Mouse (Mus musculus): ENCODE results near the gene Prune1. TPM values are rescaled to one million over a fixed set of nuclear protein-coding genes. Genes with fewer than 3 reads are reported as not detected.
A peak's percentile ranks its signal among the peaks of the same experiment; 100 is the strongest.

The Prune1 gene
- polyA plus RNA-seq, 1 experiment from 2014 or later, result 24.2 TPM

GRCm38 (mm10) chr3:95294718-95295117 lies 12.8 kb upstream of the Prune1 start:
- Histone ChIP-seq H3K9me3 (ENCODE audit: control insufficient read depth, low read length) (no peaks in the 10 kb centered on the region), H3K27me3 (replicated peaks; ENCODE audit: control insufficient read depth, insufficient read depth, low read length) (no peaks in the 10 kb centered on the region), H3K4me3 (ENCODE audit: low read depth, low read length) (no peak overlapping the region), H3K4me2 (ENCODE audit: low read depth, low read length) (no peak overlapping the region), H3K4me1 (ENCODE audit: control insufficient read depth, insufficient read depth, low read length) (no peaks in the 10 kb centered on the region), H3K27ac (replicated peaks; ENCODE audit: low read depth, low read length) (0 out of 2 replicates have a peak overlapping the region, but pooled peaks have one; percentile 1), H3K36me3 (ENCODE audit: control insufficient read depth, insufficient read depth, low read length) (peaks cover 73% of the 10 kb centered on the region), H3K9ac (ENCODE audit: low read depth, low read length) (no peak overlapping the region)
- ATAC-seq (ENCODE audit: low read depth) (no peak), DNase-seq (ENCODE audit: low spot score) (no peak)
- 76% methylated on average over 5 of the region's 5 CpGs for WGBS

- 81% methylated on average over 7 of the region's 7 CpGs for WGBS
Observed at GRCm38 (mm10) chr3:95294316-95294715, 12.4 kb upstream of the Prune1 start.

GRCm38 (mm10) chr3:95293537-95293936 lies 11.7 kb upstream of the Prune1 start:
- no peak overlapping the region for H3K4me3 ChIP-seq (ENCODE audit: low read depth, low read length)
- ATAC-seq (ENCODE audit: low read depth) (no peak), DNase-seq (ENCODE audit: low spot score) (no peak)
- no peak overlapping the region for H3K9ac ChIP-seq (ENCODE audit: low read depth, low read length)
- H3K9me3 ChIP-seq (ENCODE audit: control insufficient read depth, low read length), result no peaks in the 10 kb centered on the region
- no peaks in the 10 kb centered on the region for H3K4me1 ChIP-seq (ENCODE audit: control insufficient read depth, insufficient read depth, low read length)
- H3K36me3 ChIP-seq (ENCODE audit: control insufficient read depth, insufficient read depth, low read length), result peaks cover 75% of the 10 kb centered on the region
- H3K27ac ChIP-seq (replicated peaks; ENCODE audit: low read depth, low read length), result no peak overlapping the region
- 69% methylated on average over 11 of the region's 11 CpGs for WGBS
- no peaks in the 10 kb centered on the region for H3K27me3 ChIP-seq (replicated peaks; ENCODE audit: control insufficient read depth, insufficient read depth, low read length)
- H3K4me2 ChIP-seq (ENCODE audit: low read depth, low read length), result no peak overlapping the region

More at GRCm38 (mm10) chr3:95294316-95294715, 12.4 kb upstream of the Prune1 start:
- Histone ChIP-seq H3K9ac (ENCODE audit: low read depth, low read length) (no peak overlapping the region), H3K27me3 (replicated peaks; ENCODE audit: control insufficient read depth, insufficient read depth, low read length) (no peaks in the 10 kb centered on the region), H3K4me3 (ENCODE audit: low read depth, low read length) (no peak overlapping the region), H3K27ac (replicated peaks; ENCODE audit: low read depth, low read length) (0 out of 2 replicates have a peak overlapping the region, but pooled peaks have one; percentile 1), H3K4me1 (ENCODE audit: control insufficient read depth, insufficient read depth, low read length) (no peaks in the 10 kb centered on the region), H3K36me3 (ENCODE audit: control insufficient read depth, insufficient read depth, low read length) (peaks cover 73% of the 10 kb centered on the region), H3K9me3 (ENCODE audit: control insufficient read depth, low read length) (no peaks in the 10 kb centered on the region), H3K4me2 (ENCODE audit: low read depth, low read length) (no peak overlapping the region)
- ATAC-seq (ENCODE audit: low read depth), result no peak
- DNase-seq (ENCODE audit: low spot score), result no peak

GRCm38 (mm10) chr3:95292899-95293298 lies 11.0 kb upstream of the Prune1 start:
- H3K4me3 ChIP-seq (ENCODE audit: low read depth, low read length), result no peak overlapping the region
- H3K27me3 ChIP-seq (replicated peaks; ENCODE audit: control insufficient read depth, insufficient read depth, low read length), result no peaks in the 10 kb centered on the region
- H3K9ac ChIP-seq (ENCODE audit: low read depth, low read length), result no peak overlapping the region
- peaks cover 81% of the 10 kb centered on the region for H3K36me3 ChIP-seq (ENCODE audit: control insufficient read depth, insufficient read depth, low read length)
- H3K9me3 ChIP-seq (ENCODE audit: control insufficient read depth, low read length), result no peaks in the 10 kb centered on the region
- DNase-seq (ENCODE audit: low spot score) (no peak), ATAC-seq (ENCODE audit: low read depth) (no peak)
- no peak overlapping the region for H3K4me2 ChIP-seq (ENCODE audit: low read depth, low read length)
- no peaks in the 10 kb centered on the region for H3K4me1 ChIP-seq (ENCODE audit: control insufficient read depth, insufficient read depth, low read length)
- 89% methylated on average over 2 of the region's 2 CpGs for WGBS
- H3K27ac ChIP-seq (replicated peaks; ENCODE audit: low read depth, low read length), result no peak overlapping the region

GRCm38 (mm10) chr3:95291041-95291440 lies 9.2 kb upstream of the Prune1 start:
- H3K4me3 ChIP-seq (ENCODE audit: low read depth, low read length), result no peak overlapping the region
- H3K9me3 ChIP-seq (ENCODE audit: control insufficient read depth, low read length), result no peaks in the 10 kb centered on the region
- H3K4me2 ChIP-seq (ENCODE audit: low read depth, low read length), result no peak overlapping the region
- H3K36me3 ChIP-seq (ENCODE audit: control insufficient read depth, insufficient read depth, low read length), result peaks cover 78% of the 10 kb centered on the region
- H3K27me3 ChIP-seq (replicated peaks; ENCODE audit: control insufficient read depth, insufficient read depth, low read length), result no peaks in the 10 kb centered on the region
- no peak overlapping the region for H3K27ac ChIP-seq (replicated peaks; ENCODE audit: low read depth, low read length)
- H3K9ac ChIP-seq (ENCODE audit: low read depth, low read length), result no peak overlapping the region
- no peak for DNase-seq (ENCODE audit: low spot score)
- no peak for ATAC-seq (ENCODE audit: low read depth)
- 84% methylated on average over 4 of the region's 4 CpGs for WGBS
- no peaks in the 10 kb centered on the region for H3K4me1 ChIP-seq (ENCODE audit: control insufficient read depth, insufficient read depth, low read length)

- Histone ChIP-seq H3K4me2 (ENCODE audit: low read depth, low read length) (no peak overlapping the region), H3K4me1 (ENCODE audit: control insufficient read depth, insufficient read depth, low read length) (no peaks in the 10 kb centered on the region), H3K4me3 (ENCODE audit: low read depth, low read length) (no peak overlapping the region), H3K27me3 (replicated peaks; ENCODE audit: control insufficient read depth, insufficient read depth, low read length) (no peaks in the 10 kb centered on the region), H3K36me3 (ENCODE audit: control insufficient read depth, insufficient read depth, low read length) (peaks cover 71% of the 10 kb centered on the region), H3K9ac (ENCODE audit: low read depth, low read length) (no peak overlapping the region), H3K9me3 (ENCODE audit: control insufficient read depth, low read length) (no peaks in the 10 kb centered on the region), H3K27ac (replicated peaks; ENCODE audit: low read depth, low read length) (no peak overlapping the region)
- DNase-seq (ENCODE audit: low spot score) (no peak), ATAC-seq (ENCODE audit: low read depth) (no peak)
- 73% methylated on average over 6 of the region's 6 CpGs for WGBS
Observed at GRCm38 (mm10) chr3:95290156-95290555, 8.3 kb upstream of the Prune1 start.

GRCm38 (mm10) chr3:95289419-95289818 lies 7.5 kb upstream of the Prune1 start:
- Histone ChIP-seq H3K4me1 (ENCODE audit: control insufficient read depth, insufficient read depth, low read length) (peaks cover under 1% of the 10 kb centered on the region), H3K27me3 (replicated peaks; ENCODE audit: control insufficient read depth, insufficient read depth, low read length) (no peaks in the 10 kb centered on the region), H3K9ac (ENCODE audit: low read depth, low read length) (no peak overlapping the region), H3K4me2 (ENCODE audit: low read depth, low read length) (no peak overlapping the region), H3K9me3 (ENCODE audit: control insufficient read depth, low read length) (no peaks in the 10 kb centered on the region), H3K36me3 (ENCODE audit: control insufficient read depth, insufficient read depth, low read length) (peaks cover 66% of the 10 kb centered on the region), H3K4me3 (ENCODE audit: low read depth, low read length) (no peak overlapping the region), H3K27ac (replicated peaks; ENCODE audit: low read depth, low read length) (no peak overlapping the region)
- WGBS, result 83% methylated on average over 4 of the region's 4 CpGs
- DNase-seq (ENCODE audit: low spot score) (no peak), ATAC-seq (ENCODE audit: low read depth) (no peak)

- DNase-seq (ENCODE audit: low spot score) (no peak), ATAC-seq (ENCODE audit: low read depth) (no peak)
- WGBS, result 92% methylated on average over 3 of the region's 3 CpGs
- peaks cover 48% of the 10 kb centered on the region for H3K36me3 ChIP-seq (ENCODE audit: control insufficient read depth, insufficient read depth, low read length)
- no peaks in the 10 kb centered on the region for H3K27me3 ChIP-seq (replicated peaks; ENCODE audit: control insufficient read depth, insufficient read depth, low read length)
- H3K4me3 ChIP-seq (ENCODE audit: low read depth, low read length), result no peak overlapping the region
- H3K4me2 ChIP-seq (ENCODE audit: low read depth, low read length), result no peak overlapping the region
- peaks cover 8% of the 10 kb centered on the region for H3K4me1 ChIP-seq (ENCODE audit: control insufficient read depth, insufficient read depth, low read length)
- H3K9ac ChIP-seq (ENCODE audit: low read depth, low read length), result no peak overlapping the region
- no peaks in the 10 kb centered on the region for H3K9me3 ChIP-seq (ENCODE audit: control insufficient read depth, low read length)
- H3K27ac ChIP-seq (replicated peaks; ENCODE audit: low read depth, low read length), result no peak overlapping the region
Observed at GRCm38 (mm10) chr3:95287541-95287940, 5.7 kb upstream of the Prune1 start.

- ATAC-seq (ENCODE audit: low read depth) (no peak), DNase-seq (ENCODE audit: low spot score) (no peak)
- Histone ChIP-seq H3K4me1 (ENCODE audit: control insufficient read depth, insufficient read depth, low read length) (peaks cover 8% of the 10 kb centered on the region), H3K36me3 (ENCODE audit: control insufficient read depth, insufficient read depth, low read length) (peaks cover 38% of the 10 kb centered on the region), H3K4me3 (ENCODE audit: low read depth, low read length) (no peak overlapping the region), H3K4me2 (ENCODE audit: low read depth, low read length) (no peak overlapping the region), H3K9ac (ENCODE audit: low read depth, low read length) (no peak overlapping the region), H3K27me3 (replicated peaks; ENCODE audit: control insufficient read depth, insufficient read depth, low read length) (no peaks in the 10 kb centered on the region), H3K27ac (replicated peaks; ENCODE audit: low read depth, low read length) (no peak overlapping the region), H3K9me3 (ENCODE audit: control insufficient read depth, low read length) (no peaks in the 10 kb centered on the region)
- WGBS, result 86% methylated on average over 7 of the region's 7 CpGs
Observed at GRCm38 (mm10) chr3:95286510-95286909, 4.6 kb upstream of the Prune1 start.

Measured in embryonic facial prominence, embryonic 14.5 days (tissue).